Mouse (Mus musculus): ENCODE measurements at regions not wholly inside any gene's neighbourhood (a gene's known extent, or its start where the extent isn't known, plus 50 kb on each side); places are given as distances from the start of the nearest gene placed in this dataset.

DNA sequence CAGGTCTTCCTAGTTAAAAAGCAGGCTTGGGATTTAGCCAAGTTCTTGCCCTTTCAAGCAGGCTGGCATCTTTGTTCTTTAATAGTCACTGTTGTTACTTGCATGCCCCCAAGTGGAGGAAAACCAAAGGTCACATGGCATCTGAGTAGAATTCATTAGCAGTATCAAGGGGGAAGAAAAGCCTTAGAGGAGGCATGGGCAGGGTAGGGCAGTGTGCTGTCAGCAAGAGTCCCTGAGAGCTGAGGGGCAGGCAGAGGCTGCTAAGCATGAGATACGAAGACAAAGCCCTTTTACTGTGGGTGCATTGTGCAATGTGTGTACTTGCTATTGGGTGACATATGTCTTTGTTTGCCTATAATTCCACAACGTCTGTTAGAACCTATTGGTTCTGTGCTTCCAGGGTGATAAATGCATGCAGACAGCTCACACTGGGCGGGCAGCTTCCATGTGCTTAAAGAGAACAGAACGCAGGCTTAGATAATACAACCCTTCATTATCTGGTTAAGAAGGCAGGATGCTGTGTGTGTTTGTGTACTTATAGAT, 3075.0 kb upstream of the Lrrc6 start:
- TF ChIP-seq POLR2AphosphoS2 (IDR thresholded peaks at IDR 0.05; ENCODE audit: insufficient read length, low read depth) (no peak), POLR2A (IDR thresholded peaks at IDR 0.05; ENCODE audit: insufficient read length, low read depth) (no peak), USF1 (IDR thresholded peaks at IDR 0.05; ENCODE audit: low read depth) (peak; percentile 22), SRF (IDR thresholded peaks at IDR 0.05; ENCODE audit: control insufficient read depth, insufficient read length, low read depth) (no peak), CEBPB (IDR thresholded peaks at IDR 0.05; ENCODE audit: insufficient read depth, poor library complexity, severe bottlenecking) (no peak), E2F4 (IDR thresholded peaks at IDR 0.05; ENCODE audit: insufficient read depth) (no peak), REST (IDR thresholded peaks at IDR 0.05; ENCODE audit: insufficient read depth, insufficient read length) (no peak), MAX (IDR thresholded peaks at IDR 0.05; ENCODE audit: low read depth) (no peak), TCF12 (IDR thresholded peaks at IDR 0.05; ENCODE audit: insufficient read depth, poor library complexity, severe bottlenecking) (no peak), MYOG (IDR thresholded peaks at IDR 0.05; ENCODE audit: control insufficient read depth in 1 of 3, insufficient read depth in 1 of 3, insufficient read length in 2 of 3, low read depth in 2 of 3) (no peak), MYOD1 (IDR thresholded peaks at IDR 0.05; ENCODE audit: control insufficient read depth in 1 of 3, insufficient read length in 2 of 3, low read depth in 2 of 3) (no peak), TCF3 (IDR thresholded peaks at IDR 0.05; ENCODE audit: insufficient read length, low read depth) (no peak)

Data from myocyte (in vitro differentiated cells).